ENCODE assay signal across 13 mouse cellular contexts in the genomic region with DNA sequence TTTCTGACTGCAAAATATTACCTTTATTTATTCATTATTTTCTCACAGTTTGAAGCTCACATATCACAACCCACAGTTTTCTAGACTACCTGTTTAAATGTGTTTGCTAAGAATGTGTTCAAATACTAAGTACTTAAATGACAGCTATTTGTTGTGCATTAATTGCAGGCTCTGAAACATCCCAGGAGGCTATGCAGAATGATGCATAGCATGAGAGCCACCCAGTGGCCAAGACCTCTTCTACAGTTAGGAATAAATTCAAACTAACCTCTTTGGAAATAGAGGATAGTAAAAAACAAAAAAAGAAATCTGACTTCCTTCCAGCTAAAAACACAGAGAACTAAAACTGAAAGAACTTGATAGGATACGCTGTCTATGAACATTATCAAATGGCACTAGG. TPM values are rescaled to one million over a fixed set of nuclear protein-coding genes. Genes with fewer than 3 reads are reported as not detected.
DNase-seq lines count a peak whose midpoint lies in the region; ATAC-seq lines count a peak whose summit lies in the region.
"Had no signal": no experiment of that assay in that cellular context is flagged by ENCODE, and none has a peak within 500 bp of the region (broad histone marks: within the 10 kb centered on the region; RNA-seq: fewer than 3 reads in every experiment).

No protein-coding gene starts in this region.

- peak; percentile 22 for DNase-seq in heart, postnatal 4 days
- no peak for DNase-seq in heart, postnatal 25 days (ENCODE audit: low spot score)
- DNase-seq in midbrain, embryonic 11.5 days (ENCODE audit: low spot score, missing footprints), result no peak
- no peak for DNase-seq in midbrain, embryonic 10.5 days (ENCODE audit: low spot score)
- DNase-seq in embryonic facial prominence, embryonic 14.5 days (ENCODE audit: low spot score), result peak; percentile 51
- peak; percentile 8 for DNase-seq in right cerebral cortex, postnatal 25 days
- DNase-seq: thymus, adult 18-20 months had no signal

- H3K4me3 ChIP-seq in midbrain, embryonic 11.5 days (ENCODE audit: low read depth, low read length), result no peak overlapping the region
- H3K4me3 ChIP-seq in midbrain, embryonic 10.5 days, result no peak overlapping the region
- H3K4me3 ChIP-seq in embryonic facial prominence, embryonic 14.5 days (ENCODE audit: low read depth, low read length), result no peak overlapping the region
- H3K4me3 ChIP-seq: heart, embryonic 15.5 days; limb, embryonic 13.5 days; neural tube, embryonic 13.5 days had no signal

- H3K27me3 ChIP-seq in midbrain, embryonic 11.5 days (ENCODE audit: control insufficient read depth, insufficient read depth, low read length), result no peaks in the 10 kb centered on the region
- H3K27me3 ChIP-seq in midbrain, embryonic 10.5 days (ENCODE audit: low read depth, poor library complexity, severe bottlenecking), result no peaks in the 10 kb centered on the region
- H3K27me3 ChIP-seq in embryonic facial prominence, embryonic 14.5 days (replicated peaks; ENCODE audit: control insufficient read depth, insufficient read depth, low read length), result no peaks in the 10 kb centered on the region
- H3K27me3 ChIP-seq: heart, embryonic 15.5 days; limb, embryonic 13.5 days; neural tube, embryonic 13.5 days had no signal

- ATAC-seq in midbrain, embryonic 11.5 days (ENCODE audit: low FRiP score), result 0 out of 2 replicates have a peak, but pooled peaks have one; percentile 61
- no peak for ATAC-seq in embryonic facial prominence, embryonic 14.5 days (ENCODE audit: low read depth)
- ATAC-seq in erythroblast, adult 5-6 weeks (replicated peaks; ENCODE audit: low FRiP score, poor library complexity, severe bottlenecking), result no peak
- ATAC-seq in monocyte, adult 5-6 weeks (replicated peaks; ENCODE audit: insufficient number of reproducible peaks, low FRiP score, low TSS enrichment, poor library complexity, severe bottlenecking), result no peak

- H3K27ac ChIP-seq in midbrain, embryonic 11.5 days (ENCODE audit: low read depth, low read length), result no peak overlapping the region
- H3K27ac ChIP-seq in midbrain, embryonic 10.5 days (replicated peaks), result no peak overlapping the region
- no peak overlapping the region for H3K27ac ChIP-seq in embryonic facial prominence, embryonic 14.5 days (replicated peaks; ENCODE audit: low read depth, low read length)
- H3K27ac ChIP-seq: heart, embryonic 15.5 days; limb, embryonic 13.5 days; neural tube, embryonic 13.5 days had no signal

- no peak overlapping the region for H3K4me2 ChIP-seq in midbrain, embryonic 11.5 days
- H3K4me2 ChIP-seq in embryonic facial prominence, embryonic 14.5 days (ENCODE audit: low read depth, low read length), result no peak overlapping the region
- H3K4me2 ChIP-seq: heart, embryonic 15.5 days; limb, embryonic 13.5 days; neural tube, embryonic 13.5 days had no signal

- H3K9ac ChIP-seq in midbrain, embryonic 11.5 days (ENCODE audit: low read length), result no peak overlapping the region
- H3K9ac ChIP-seq in embryonic facial prominence, embryonic 14.5 days (ENCODE audit: low read depth, low read length), result no peak overlapping the region
- H3K9ac ChIP-seq: heart, embryonic 15.5 days; limb, embryonic 13.5 days; neural tube, embryonic 13.5 days had no signal

- intact Hi-C loops in heart, postnatal 25 days (cut with DNase I), result loop anchor here (1.0 kb wide), 1 partner anchor 103 kb away; no protein-coding TSS in a partner anchor

- H3K9me3 ChIP-seq in midbrain, embryonic 11.5 days (ENCODE audit: control insufficient read depth, low read length), result no peaks in the 10 kb centered on the region
- H3K9me3 ChIP-seq in midbrain, embryonic 10.5 days (replicated peaks), result no peaks in the 10 kb centered on the region
- H3K9me3 ChIP-seq in embryonic facial prominence, embryonic 14.5 days (ENCODE audit: control insufficient read depth, low read length), result no peaks in the 10 kb centered on the region
- H3K9me3 ChIP-seq: heart, embryonic 15.5 days; limb, embryonic 13.5 days; neural tube, embryonic 13.5 days had no signal

- H3K4me1 ChIP-seq in midbrain, embryonic 11.5 days (ENCODE audit: control insufficient read depth, insufficient read depth, low read length), result no peaks in the 10 kb centered on the region
- H3K4me1 ChIP-seq in midbrain, embryonic 10.5 days, result no peaks in the 10 kb centered on the region
- no peaks in the 10 kb centered on the region for H3K4me1 ChIP-seq in embryonic facial prominence, embryonic 14.5 days (ENCODE audit: control insufficient read depth, insufficient read depth, low read length)
- H3K4me1 ChIP-seq: heart, embryonic 15.5 days; limb, embryonic 13.5 days; neural tube, embryonic 13.5 days had no signal

- no peaks in the 10 kb centered on the region for H3K36me3 ChIP-seq in midbrain, embryonic 11.5 days (ENCODE audit: control insufficient read depth, insufficient read depth, low read length)
- no peaks in the 10 kb centered on the region for H3K36me3 ChIP-seq in midbrain, embryonic 10.5 days
- no peaks in the 10 kb centered on the region for H3K36me3 ChIP-seq in embryonic facial prominence, embryonic 14.5 days (ENCODE audit: control insufficient read depth, insufficient read depth, low read length)
- H3K36me3 ChIP-seq: heart, embryonic 15.5 days; limb, embryonic 13.5 days; neural tube, embryonic 13.5 days had no signal

- 63% methylated on average over 1 of the region's 1 CpGs for WGBS in midbrain, embryonic 11.5 days
- WGBS in midbrain, embryonic 10.5 days, result 68% methylated on average over 1 of the region's 1 CpGs
- WGBS in embryonic facial prominence, embryonic 14.5 days, result 63% methylated on average over 1 of the region's 1 CpGs

RNA-seq across cellular contexts. Expression of gene Olfr148, which starts 1.5 kb away (rescaled TPM):
- not detected for total RNA-seq in heart, postnatal 4 days (2021)
- not detected for total RNA-seq in heart, postnatal 25 days (2021)
- not detected in 2 replicates for polyA plus RNA-seq in midbrain, embryonic 11.5 days (2014; fragmentation: Nextera tagmentation; extraction: Ambion mirVana)
- not detected in 2 replicates for polyA plus RNA-seq in midbrain, embryonic 10.5 days (2016; fragmentation: Nextera tagmentation; extraction: Ambion mirVana)
- not detected in 2 replicates for polyA plus RNA-seq in embryonic facial prominence, embryonic 14.5 days (2014; fragmentation: Nextera tagmentation; extraction: Ambion mirVana)
- total RNA-seq in erythroblast, adult 5-6 weeks (2015; ENCODE audit: low replicate concordance), result not detected in 2 replicates
- not detected in 2 replicates for total RNA-seq in erythroblast, adult 5-6 weeks (2017; ENCODE audit: low replicate concordance)
- total RNA-seq in monocyte, adult 5-6 weeks (2017), result not detected in 3 replicates
- total RNA-seq: common myeloid progenitor, adult 5-6 weeks had no signal
- polyA plus RNA-seq: heart, embryonic 15.5 days; limb, embryonic 13.5 days; neural tube, embryonic 13.5 days had no signal

RNA-seq across cellular contexts. Expression of gene AW551984, which starts 7.8 kb away (rescaled TPM):
- 1 to 10 TPM; 7.8 to 8.0 TPM for total RNA-seq in heart, postnatal 4 days (2021)
- under 1 TPM; 0.36 to 0.78 TPM for total RNA-seq in heart, postnatal 25 days (2021)
- 12.2 and 17.0 TPM in 2 replicates for polyA plus RNA-seq in midbrain, embryonic 11.5 days (2014; fragmentation: Nextera tagmentation; extraction: Ambion mirVana)
- 6.0 and 9.9 TPM in 2 replicates for polyA plus RNA-seq in midbrain, embryonic 10.5 days (2016; fragmentation: Nextera tagmentation; extraction: Ambion mirVana)
- 165 and 171 TPM in 2 replicates for polyA plus RNA-seq in embryonic facial prominence, embryonic 14.5 days (2014; fragmentation: Nextera tagmentation; extraction: Ambion mirVana)
- total RNA-seq in erythroblast, adult 5-6 weeks (2015; ENCODE audit: low replicate concordance), result not detected in 2 replicates
- total RNA-seq in erythroblast, adult 5-6 weeks (2017; ENCODE audit: low replicate concordance), result not detected in 2 replicates
- total RNA-seq in monocyte, adult 5-6 weeks (2017), result not detected in 3 replicates
- total RNA-seq: common myeloid progenitor, adult 5-6 weeks had no signal

RNA-seq across cellular contexts. Expression of gene Olfr960, which starts 9.2 kb away (rescaled TPM):
- not detected for total RNA-seq in heart, postnatal 4 days (2021)
- total RNA-seq in heart, postnatal 25 days (2021), result not detected
- polyA plus RNA-seq in midbrain, embryonic 11.5 days (2014; fragmentation: Nextera tagmentation; extraction: Ambion mirVana), result not detected in 2 replicates
- not detected in 2 replicates for polyA plus RNA-seq in midbrain, embryonic 10.5 days (2016; fragmentation: Nextera tagmentation; extraction: Ambion mirVana)
- not detected in 2 replicates for polyA plus RNA-seq in embryonic facial prominence, embryonic 14.5 days (2014; fragmentation: Nextera tagmentation; extraction: Ambion mirVana)
- not detected in 2 replicates for total RNA-seq in erythroblast, adult 5-6 weeks (2015; ENCODE audit: low replicate concordance)
- not detected in 2 replicates for total RNA-seq in erythroblast, adult 5-6 weeks (2017; ENCODE audit: low replicate concordance)
- total RNA-seq in monocyte, adult 5-6 weeks (2017), result not detected in 3 replicates
- total RNA-seq: common myeloid progenitor, adult 5-6 weeks had no signal
- polyA plus RNA-seq: heart, embryonic 15.5 days; limb, embryonic 13.5 days; neural tube, embryonic 13.5 days had no signal

RNA-seq across cellular contexts. Expression of gene Olfr961, which starts 32.9 kb away (rescaled TPM):
- total RNA-seq in heart, postnatal 4 days (2021), result not detected
- not detected for total RNA-seq in heart, postnatal 25 days (2021)
- polyA plus RNA-seq in midbrain, embryonic 11.5 days (2014; fragmentation: Nextera tagmentation; extraction: Ambion mirVana), result not detected in 2 replicates
- polyA plus RNA-seq in midbrain, embryonic 10.5 days (2016; fragmentation: Nextera tagmentation; extraction: Ambion mirVana), result not detected in 2 replicates
- polyA plus RNA-seq in embryonic facial prominence, embryonic 14.5 days (2014; fragmentation: Nextera tagmentation; extraction: Ambion mirVana), result not detected in 2 replicates
- not detected in 2 replicates for total RNA-seq in erythroblast, adult 5-6 weeks (2015; ENCODE audit: low replicate concordance)
- total RNA-seq in erythroblast, adult 5-6 weeks (2017; ENCODE audit: low replicate concordance), result not detected in 2 replicates
- total RNA-seq in monocyte, adult 5-6 weeks (2017), result not detected in 3 replicates
- total RNA-seq: common myeloid progenitor, adult 5-6 weeks had no signal
- polyA plus RNA-seq: heart, embryonic 15.5 days; limb, embryonic 13.5 days; neural tube, embryonic 13.5 days had no signal

RNA-seq across cellular contexts. Expression of gene Olfr959, which starts 36.6 kb away (rescaled TPM):
- not detected for total RNA-seq in heart, postnatal 4 days (2021)
- not detected for total RNA-seq in heart, postnatal 25 days (2021)
- not detected in 2 replicates for polyA plus RNA-seq in midbrain, embryonic 11.5 days (2014; fragmentation: Nextera tagmentation; extraction: Ambion mirVana)
- not detected in 2 replicates for polyA plus RNA-seq in midbrain, embryonic 10.5 days (2016; fragmentation: Nextera tagmentation; extraction: Ambion mirVana)
- not detected in 2 replicates for polyA plus RNA-seq in embryonic facial prominence, embryonic 14.5 days (2014; fragmentation: Nextera tagmentation; extraction: Ambion mirVana)
- total RNA-seq in erythroblast, adult 5-6 weeks (2015; ENCODE audit: low replicate concordance), result not detected in 2 replicates
- total RNA-seq in erythroblast, adult 5-6 weeks (2017; ENCODE audit: low replicate concordance), result not detected in 2 replicates
- total RNA-seq in monocyte, adult 5-6 weeks (2017), result not detected in 3 replicates
- total RNA-seq: common myeloid progenitor, adult 5-6 weeks had no signal
- polyA plus RNA-seq: heart, embryonic 15.5 days; limb, embryonic 13.5 days; neural tube, embryonic 13.5 days had no signal

Comparison
In these comparisons a context has a peak if more than half of its experiments do, and no peak if none do; other contexts are left out.
1. DNase-seq: peak in heart, postnatal 4 days (single experiment), embryonic facial prominence, embryonic 14.5 days (single experiment) and right cerebral cortex, postnatal 25 days (single experiment); none in heart, postnatal 25 days (single experiment), midbrain, embryonic 11.5 days (single experiment) and midbrain, embryonic 10.5 days (single experiment).